Mouse (Mus musculus) layer of hippocampus, postnatal 14 days (tissue): ENCODE results near the gene Dmbt1. TPM values are rescaled to one million over a fixed set of nuclear protein-coding genes. Genes with fewer than 3 reads are reported as not detected.
"Not testable (repeated sequence)": the region's sequence is repeated elsewhere in the genome, so short reads cannot be mapped to it uniquely, and the experiment has no call there.

Experiments used
- DNase-seq, 2 experiments: peaks; one replicate each; pipeline ENCODE4 v3.0.0; 2021 to 2022; ENCODE audit warnings: low spot score in 2 of 2, mixed read lengths in 1 of 2
- total RNA-seq, 2 experiments: library from RNA; stranded (reverse); gene quantifications; 2 replicates each; pipeline ENCODE4 v1.2.3; 2021

The Dmbt1 gene
- total RNA-seq, 2 experiments from 2014 or later: not detected

GRCm38 (mm10) chr7:131049829-131050228, 18.0 kb downstream of the Dmbt1 start:
- DNase-seq: not testable (repeated sequence)

DNA sequence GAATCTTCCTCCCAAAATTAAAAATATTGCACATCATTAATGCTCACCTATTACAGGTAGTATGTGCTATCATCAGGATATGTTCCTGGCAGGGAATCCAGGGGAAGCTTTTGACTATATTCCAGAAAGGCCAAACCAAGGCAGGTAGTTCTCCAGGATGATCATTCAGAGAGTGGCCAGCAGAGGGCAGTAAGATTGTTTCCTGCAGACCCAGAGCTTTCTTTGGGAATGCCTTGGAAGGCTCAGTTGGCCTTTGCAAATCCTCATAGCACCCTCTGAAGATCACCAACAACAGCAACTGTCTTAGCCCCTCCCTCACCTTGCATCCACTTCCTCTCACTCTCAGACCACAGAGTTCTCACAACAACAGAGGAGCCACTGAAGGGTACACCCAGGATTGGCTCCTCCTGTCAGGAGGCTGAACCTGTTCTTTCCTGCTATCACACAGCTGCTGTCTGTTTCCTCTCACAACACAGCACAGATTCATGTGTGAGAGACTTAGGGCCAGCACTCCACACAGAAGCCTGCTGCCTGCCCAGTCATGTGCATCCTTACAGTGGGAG, 23.0 kb downstream of the Dmbt1 start:
- no peak for DNase-seq

- not testable (repeated sequence) for DNase-seq
Observed at GRCm38 (mm10) chr7:131057918-131058317, 26.1 kb downstream of the Dmbt1 start.

DNA sequence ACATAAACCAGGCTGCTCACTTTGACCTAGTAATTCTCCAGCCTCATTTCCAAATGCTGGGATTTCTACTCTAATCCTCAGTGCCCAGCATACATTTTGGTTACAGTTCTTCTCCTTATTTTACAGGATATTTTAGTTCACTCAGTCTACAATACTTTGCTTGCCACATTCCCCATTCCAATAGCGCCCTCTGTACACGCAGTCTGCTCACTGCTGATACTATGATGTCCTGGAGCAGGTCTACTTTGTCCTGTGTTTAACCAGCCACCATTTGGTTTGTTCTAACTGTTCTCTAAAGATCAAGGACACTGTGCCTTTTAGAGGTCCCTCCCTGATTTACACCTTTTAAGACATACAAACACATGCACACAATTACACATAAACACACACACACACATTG, 28.0 kb downstream of the Dmbt1 start:
- peak in 1 of 2 experiments; percentile 33 for DNase-seq

- no peak for DNase-seq
Observed at GRCm38 (mm10) chr7:131062541-131062940, 30.7 kb downstream of the Dmbt1 start.

DNA sequence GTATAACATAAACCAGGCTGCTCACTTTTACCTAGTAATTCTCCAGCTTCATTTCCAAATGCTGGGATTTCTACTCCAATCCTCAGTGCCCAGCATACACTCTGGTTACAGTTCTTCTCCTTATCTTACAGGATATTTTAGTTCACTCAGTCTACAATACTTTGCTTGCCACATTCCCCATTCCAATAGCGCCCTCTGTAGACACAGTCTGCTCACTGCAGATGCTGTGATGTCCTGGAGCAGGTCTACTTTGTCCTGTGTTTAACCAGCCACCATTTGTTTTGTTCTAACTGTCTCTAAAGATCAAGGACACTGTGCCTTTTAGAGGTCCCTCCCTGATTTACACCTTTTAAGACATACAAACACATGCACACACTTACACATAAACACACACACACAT, 36.3 kb downstream of the Dmbt1 start:
- DNase-seq: peak in 1 of 2 experiments; percentile 31

- DNase-seq: not testable (repeated sequence)
Observed at GRCm38 (mm10) chr7:131073476-131073875, 41.6 kb downstream of the Dmbt1 start.

DNA sequence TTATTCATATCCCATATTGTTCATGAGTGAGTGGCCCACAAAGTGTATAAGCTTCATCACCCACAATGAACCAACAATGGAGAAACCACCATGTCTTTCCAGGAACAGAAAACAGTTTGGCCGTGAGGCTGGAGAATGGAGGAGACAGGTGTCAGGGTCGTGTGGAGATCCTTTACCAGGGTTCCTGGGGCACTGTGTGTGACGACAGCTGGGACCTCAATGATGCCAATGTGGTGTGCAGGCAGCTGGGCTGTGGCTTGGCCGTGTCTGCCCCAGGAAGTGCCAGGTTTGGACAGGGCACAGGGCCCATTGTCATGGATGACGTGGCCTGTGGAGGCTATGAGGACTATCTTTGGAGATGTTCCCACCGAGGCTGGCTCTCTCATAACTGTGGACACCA, 42.2 kb downstream of the Dmbt1 start:
- DNase-seq: not testable (repeated sequence)

DNA sequence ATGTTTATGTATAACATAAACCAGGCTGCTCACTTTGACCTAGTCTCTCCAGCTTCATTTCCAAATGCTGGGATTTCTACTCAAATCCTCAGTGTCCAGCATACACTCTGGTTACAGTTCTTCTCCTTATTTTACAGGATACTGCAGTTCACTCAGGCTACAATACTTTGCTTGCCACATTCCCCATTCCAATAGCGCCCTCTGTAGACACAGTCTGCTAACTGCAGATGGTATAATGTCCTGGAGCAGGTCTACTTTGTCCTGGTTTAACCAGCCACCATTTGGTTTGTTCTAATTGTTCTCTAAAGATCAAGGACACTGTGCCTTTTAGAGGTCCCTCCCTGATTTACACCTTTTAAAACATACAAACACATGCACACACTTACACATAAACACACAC, 44.1 kb downstream of the Dmbt1 start:
- peak; percentile 7 to 40 for DNase-seq

- not testable (repeated sequence) for DNase-seq
Observed at GRCm38 (mm10) chr7:131082403-131082802, 50.5 kb downstream of the Dmbt1 start.

DNA sequence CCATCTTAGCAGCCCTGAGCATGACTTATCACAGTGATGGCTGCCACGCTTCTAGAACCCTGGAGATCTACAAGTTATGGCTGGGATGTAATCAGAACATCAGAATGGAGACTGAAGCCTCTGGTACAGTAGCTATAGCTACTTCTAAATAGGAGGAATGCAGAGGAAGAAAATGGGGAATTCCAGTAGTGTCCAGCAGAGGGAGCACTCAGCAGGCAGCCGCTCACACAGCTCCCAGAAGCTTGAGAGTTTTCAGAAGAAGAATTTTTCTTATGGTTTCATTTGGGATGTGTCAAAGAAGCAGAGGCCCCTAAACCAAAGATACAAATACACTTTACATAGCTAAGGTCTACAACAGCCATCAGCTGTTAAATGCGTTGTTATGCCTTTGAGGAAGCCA, 80.6 kb downstream of the Dmbt1 start:
- DNase-seq: peak; percentile 56 to 77

DNA sequence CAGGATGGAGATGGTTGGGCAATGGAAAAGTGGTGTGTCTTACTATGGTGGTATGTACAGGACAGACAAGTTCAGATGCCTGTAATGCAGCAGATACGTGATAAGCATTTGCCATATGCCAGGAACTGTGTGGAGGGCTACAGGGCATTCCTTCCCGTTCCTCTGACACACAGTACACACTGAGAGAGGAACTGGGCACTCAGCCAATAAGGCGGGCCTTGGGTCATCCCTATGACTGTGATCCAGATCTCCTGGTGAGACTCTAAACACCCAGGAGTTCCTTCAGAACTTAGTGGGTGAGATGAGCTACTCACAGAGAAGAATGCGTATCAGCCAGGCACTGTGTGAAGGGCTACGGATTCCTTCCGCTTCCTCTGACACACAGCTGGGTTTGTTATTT, 81.8 kb downstream of the Dmbt1 start:
- no peak for DNase-seq

- DNase-seq: no peak
Observed at GRCm38 (mm10) chr7:131114434-131114833, 82.6 kb downstream of the Dmbt1 start.

- peak in 1 of 2 experiments; percentile 22 for DNase-seq
Observed at GRCm38 (mm10) chr7:131122210-131122807, 90.5 kb downstream of the Dmbt1 start.

GRCm38 (mm10) chr7:131130021-131130420, 98.2 kb downstream of the Dmbt1 start:
- DNase-seq: no peak

DNA sequence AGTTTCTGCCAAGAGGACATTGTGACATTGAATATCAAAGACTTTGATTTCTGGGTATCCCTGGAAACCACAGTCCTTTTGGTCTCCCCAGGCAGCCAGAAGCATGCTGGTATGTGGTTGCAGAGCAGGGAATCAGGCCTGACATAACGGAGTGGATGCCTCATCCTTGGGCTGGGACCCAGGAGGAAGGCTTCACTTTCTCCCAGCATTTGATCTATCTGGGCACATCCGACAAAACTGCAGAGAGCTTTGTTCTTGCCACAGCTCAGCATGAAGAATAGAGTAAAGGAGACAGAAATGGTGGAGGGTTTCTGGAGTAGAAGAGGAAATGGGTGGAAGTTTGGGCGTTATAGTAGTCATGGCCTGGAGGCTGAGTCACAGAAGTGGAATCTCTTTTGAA, 101.3 kb downstream of the Dmbt1 start:
- DNase-seq: no peak

DNA sequence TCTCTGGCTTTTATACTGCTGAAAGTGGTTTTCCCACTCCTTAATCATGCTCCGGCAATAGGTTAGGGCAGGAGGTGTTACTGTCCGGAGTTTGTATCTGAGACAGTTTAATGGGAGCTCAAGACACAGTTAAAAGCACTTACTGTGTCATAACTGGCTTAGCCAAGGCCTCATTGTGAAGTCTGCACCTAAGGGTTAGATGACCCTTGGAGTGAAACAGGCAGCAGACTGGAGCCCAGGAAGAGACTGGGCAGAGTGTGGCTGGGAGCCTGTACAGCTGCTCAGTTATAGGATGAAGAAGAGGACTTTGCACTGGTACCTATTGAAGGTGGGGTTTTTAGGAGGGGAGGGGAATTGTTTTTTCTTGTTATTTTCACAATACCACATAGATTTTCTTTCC, 114.4 kb downstream of the Dmbt1 start, which contains the start of gene 4933402N03Rik:
4933402N03Rik (minus strand) TSS at position 101 of the 400 bp plus-strand sequence.
- no peak for DNase-seq

- no peak for DNase-seq
Observed at GRCm38 (mm10) chr7:131150179-131150578, 118.3 kb downstream of the Dmbt1 start.

DNA sequence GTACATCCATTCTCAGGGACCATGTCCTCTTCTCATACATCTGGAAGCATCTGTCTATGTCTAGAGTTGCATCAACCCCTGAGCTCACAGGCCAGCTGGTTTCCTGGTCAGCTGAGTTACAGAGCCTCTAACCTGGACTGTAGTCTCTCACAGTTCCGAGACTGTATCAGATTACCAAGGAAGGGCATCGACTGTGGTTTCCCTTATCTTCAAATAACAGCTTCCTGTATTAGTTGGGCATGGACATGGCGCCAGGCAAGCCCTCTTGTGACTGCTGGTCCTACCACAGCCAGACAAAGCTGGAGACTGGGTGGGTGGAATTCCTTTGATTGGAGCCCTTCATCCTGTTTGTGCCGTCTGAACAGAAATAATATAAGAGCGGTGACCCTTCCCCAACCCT, 121.2 kb downstream of the Dmbt1 start:
- DNase-seq: no peak

- no peak for DNase-seq
Observed at GRCm38 (mm10) chr7:131162251-131162650, 130.4 kb downstream of the Dmbt1 start.

DNA sequence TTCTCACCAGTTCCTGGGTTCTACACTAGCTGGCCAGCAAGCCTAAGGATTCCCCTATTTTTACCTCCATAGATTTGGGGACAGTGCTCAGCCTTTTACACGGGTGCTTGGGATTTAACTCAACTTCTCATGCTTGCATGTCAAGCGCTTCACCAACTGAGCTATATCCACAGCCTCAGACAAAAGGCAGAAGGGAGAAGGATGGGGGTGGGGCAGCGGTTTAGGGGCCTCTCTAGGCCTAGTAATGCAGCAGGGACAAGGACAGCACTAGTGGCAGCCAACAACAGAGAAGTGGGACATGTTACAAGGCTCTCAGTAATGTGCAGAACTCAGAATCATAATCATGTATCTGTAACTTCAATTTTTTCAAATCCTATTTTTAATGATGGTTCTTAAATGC, 135.9 kb downstream of the Dmbt1 start:
- DNase-seq: no peak

DNA sequence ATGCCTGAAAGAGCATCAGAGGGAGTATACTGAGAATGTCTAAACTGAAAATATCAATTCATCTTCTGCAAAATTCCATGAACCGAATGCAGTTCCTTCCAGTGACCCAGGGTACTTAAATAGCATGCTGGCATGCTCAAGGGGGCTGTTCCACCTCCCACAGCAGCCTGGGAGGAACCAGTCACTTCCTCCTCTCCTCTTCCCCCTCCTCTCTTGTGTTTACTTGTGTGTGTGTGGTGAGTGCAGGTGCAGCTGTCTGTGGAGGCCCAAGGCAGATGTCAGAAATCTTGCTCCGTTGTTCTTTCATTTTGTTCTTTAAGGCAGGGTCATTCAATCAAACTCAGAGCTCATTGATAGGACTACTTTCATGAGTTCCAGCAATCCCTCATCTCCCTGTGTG, 137.2 kb downstream of the Dmbt1 start:
- no peak for DNase-seq
